Mouse (Mus musculus): Measurements from ENCODE around the gene Rnf216. TPM values are rescaled to one million over a fixed set of nuclear protein-coding genes. Genes with fewer than 3 reads are reported as not detected.

Rnf216 gene
- total and polyA plus RNA-seq, 3 experiments = 15.5 to 30.7 (median 18.2) TPM

DNA sequence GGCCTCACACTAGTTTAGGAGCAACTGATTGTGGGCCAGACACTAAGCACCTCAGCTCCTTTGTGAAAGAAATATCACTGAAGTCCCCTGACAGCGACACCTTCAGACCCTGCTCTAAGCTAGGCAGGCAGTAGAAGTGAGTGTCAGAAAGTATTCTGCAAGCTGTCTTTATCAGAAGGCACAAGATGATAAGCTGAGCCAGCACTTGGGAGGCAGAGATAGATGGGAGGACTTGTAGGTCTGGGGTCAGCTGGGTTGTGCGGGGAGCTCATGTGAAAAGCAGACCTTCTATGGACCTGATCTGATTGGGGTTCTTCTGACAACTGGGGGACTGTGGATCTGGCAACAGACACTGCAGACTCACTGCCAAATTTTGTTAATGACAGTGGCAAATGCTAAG is 88.9 kb downstream of the Rnf216 start:
- in situ Hi-C loops (cut with MboI; ENCODE audit: low pct_ligation_motif_present, low pct_unique_long_range_greater_than_20kb, low sequenced_read_pairs) = no loop called here
- Histone ChIP-seq H3K4me3 (replicated peaks in 1 of 3; ENCODE audit: low read depth in 2 of 3, low read length in 2 of 3, poor library complexity in 1 of 3) (no peak overlapping the region), H3K36me3 (replicated peaks in 1 of 2; ENCODE audit: control insufficient read depth in 1 of 2, insufficient read depth in 1 of 2, low read length in 1 of 2) (peaks cover 54 to 90% of the 10 kb centered on the region in 2 experiments), H3K79me2 (replicated peaks; ENCODE audit: control insufficient read depth, extremely low read depth, insufficient read depth, poor library complexity, severe bottlenecking) (no peaks in the 10 kb centered on the region), H3K9me3 (replicated peaks; ENCODE audit: low read length) (no peaks in the 10 kb centered on the region), H3K9ac (ENCODE audit: insufficient read depth, low read depth) (no peak overlapping the region), H3K27ac (ENCODE audit: insufficient read depth, low read depth) (no peak overlapping the region), H3K4me1 (ENCODE audit: control insufficient read depth in 1 of 2, insufficient read depth in 2 of 2) (no peaks in the 10 kb centered on the region), H3K4me2 (ENCODE audit: insufficient read depth, low read depth, poor library complexity, severe bottlenecking) (no peak overlapping the region), H3K27me3 (replicated peaks) (no peaks in the 10 kb centered on the region)
- DNase-seq (ENCODE audit: extremely low read depth) = no peak
- dilution Hi-C loops (cut with MboI; ENCODE audit: extremely low pct_ligation_motif_present, extremely low pct_unique_long_range_greater_than_20kb, low sequenced_read_pairs) = no loop called here
- no peak for TF ChIP-seq ZC3H11A (IDR thresholded peaks at IDR 0.05; ENCODE audit: low read depth, low read length)
- TF ChIP-seq RCOR1 (conservative IDR thresholded peaks at IDR 0.05; ENCODE audit: low read depth, low read length) = no peak
- TF ChIP-seq ETS1 (conservative IDR thresholded peaks at IDR 0.05; ENCODE audit: low read depth, low read length) = no peak
- TF ChIP-seq BHLHE40 (IDR thresholded peaks at IDR 0.05; ENCODE audit: low read depth, low read length) = no peak
- no peak for TF ChIP-seq JUN (IDR thresholded peaks at IDR 0.05; ENCODE audit: insufficient read depth, low read depth, low read length)
- TF ChIP-seq POLR2A (IDR thresholded peaks at IDR 0.05; ENCODE audit: low read depth, low read length) = no peak
- TF ChIP-seq E2F4 (IDR thresholded peaks at IDR 0.05; ENCODE audit: insufficient replicate concordance, low read depth, low read length) = no peak
- TF ChIP-seq USF2 (conservative IDR thresholded peaks at IDR 0.05; ENCODE audit: low read depth, low read length) = no peak
- no peak for TF ChIP-seq ELF1 (IDR thresholded peaks at IDR 0.05; ENCODE audit: low read depth, low read length)
- no peak for TF ChIP-seq CHD1 (IDR thresholded peaks at IDR 0.05; ENCODE audit: low read depth, low read length)
- no peak for TF ChIP-seq NRF1 (IDR thresholded peaks at IDR 0.05; ENCODE audit: low read depth, low read length)
- no peak for TF ChIP-seq SMC3 (IDR thresholded peaks at IDR 0.05; ENCODE audit: low read depth, low read length)
- no peak for TF ChIP-seq POLR2AphosphoS2 (IDR thresholded peaks at IDR 0.05; ENCODE audit: low read depth, low read length)
- TF ChIP-seq CHD2 (IDR thresholded peaks at IDR 0.05; ENCODE audit: low read length) = no peak
- no peak for TF ChIP-seq USF1 (IDR thresholded peaks at IDR 0.05; ENCODE audit: low read depth, low read length)
- TF ChIP-seq RAD21 (IDR thresholded peaks at IDR 0.05; ENCODE audit: low read depth, low read length) = no peak
- TF ChIP-seq SIN3A (IDR thresholded peaks at IDR 0.05; ENCODE audit: low read length) = no peak

DNA sequence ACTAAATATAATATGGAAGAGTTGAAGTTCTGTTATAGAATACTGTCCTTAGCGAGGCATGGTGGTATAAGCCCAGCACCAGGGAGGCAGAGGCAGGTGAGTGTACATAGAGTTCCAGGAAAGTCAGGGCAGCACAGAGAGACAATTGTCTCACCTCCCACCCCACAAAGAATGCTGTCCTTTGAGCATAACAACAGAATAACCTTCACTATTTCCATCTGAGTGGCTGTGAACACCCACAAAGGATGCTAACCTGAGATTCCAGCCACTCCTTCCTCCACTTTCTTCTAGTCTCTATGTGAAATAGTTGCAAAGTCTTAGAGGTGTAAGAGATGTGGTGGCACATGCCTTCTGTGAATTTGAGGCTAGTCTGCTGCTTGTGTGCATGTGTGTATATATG is 89.8 kb downstream of the Rnf216 start:
- Histone ChIP-seq H3K27me3 (replicated peaks) (no peaks in the 10 kb centered on the region), H3K4me3 (replicated peaks in 1 of 3; ENCODE audit: low read depth in 2 of 3, low read length in 2 of 3, poor library complexity in 1 of 3) (no peak overlapping the region), H3K27ac (ENCODE audit: insufficient read depth, low read depth) (no peak overlapping the region), H3K9me3 (replicated peaks; ENCODE audit: low read length) (no peaks in the 10 kb centered on the region), H3K9ac (ENCODE audit: insufficient read depth, low read depth) (no peak overlapping the region), H3K4me1 (ENCODE audit: control insufficient read depth in 1 of 2, insufficient read depth in 2 of 2) (no peaks in the 10 kb centered on the region), H3K36me3 (replicated peaks in 1 of 2; ENCODE audit: control insufficient read depth in 1 of 2, insufficient read depth in 1 of 2, low read length in 1 of 2) (peaks cover 50 to 90% of the 10 kb centered on the region in 2 experiments), H3K79me2 (replicated peaks; ENCODE audit: control insufficient read depth, extremely low read depth, insufficient read depth, poor library complexity, severe bottlenecking) (no peaks in the 10 kb centered on the region), H3K4me2 (ENCODE audit: insufficient read depth, low read depth, poor library complexity, severe bottlenecking) (no peak overlapping the region)
- DNase-seq (ENCODE audit: extremely low read depth) = no peak
- dilution Hi-C loops (cut with MboI; ENCODE audit: extremely low pct_ligation_motif_present, extremely low pct_unique_long_range_greater_than_20kb, low sequenced_read_pairs) (no loop called here), in situ Hi-C loops (cut with MboI; ENCODE audit: low pct_ligation_motif_present, low pct_unique_long_range_greater_than_20kb, low sequenced_read_pairs) (no loop called here)
- TF ChIP-seq ELF1 (IDR thresholded peaks at IDR 0.05; ENCODE audit: low read depth, low read length) (no peak), ETS1 (conservative IDR thresholded peaks at IDR 0.05; ENCODE audit: low read depth, low read length) (no peak)

Data from CH12.LX (cell line).